Mouse (Mus musculus): Measurements from ENCODE around the gene Trio. TPM values are rescaled to one million over a fixed set of nuclear protein-coding genes. Genes with fewer than 3 reads are reported as not detected.
A peak's percentile ranks its signal among the peaks of the same experiment; 100 is the strongest.

The Trio gene
- total and polyA plus RNA-seq, 3 experiments = 37.0 to 62.9 (median 44.5) TPM

- DNase-seq = no peak
Observed at GRCm38 (mm10) chr15:27944898-27945297, 80.8 kb downstream of the Trio start.

- DNase-seq = peak; percentile 55
Observed at GRCm38 (mm10) chr15:27943486-27944195, 82.0 kb downstream of the Trio start.

GRCm38 (mm10) chr15:27942148-27942847, 83.3 kb downstream of the Trio start:
- DNase-seq = peak; percentile 57

GRCm38 (mm10) chr15:27941441-27941840, 84.2 kb downstream of the Trio start:
- DNase-seq = no peak

- no peak for DNase-seq
Observed at GRCm38 (mm10) chr15:27941020-27941419, 84.6 kb downstream of the Trio start.

- DNase-seq = no peak
Observed at GRCm38 (mm10) chr15:27940032-27940431, 85.6 kb downstream of the Trio start.

- DNase-seq = no peak
Observed at GRCm38 (mm10) chr15:27938886-27939285, 86.8 kb downstream of the Trio start.

- DNase-seq = no peak
Observed at GRCm38 (mm10) chr15:27937861-27938833, 87.5 kb downstream of the Trio start.

GRCm38 (mm10) chr15:27937003-27937860, 88.4 kb downstream of the Trio start:
- DNase-seq = peak; percentile 70

- DNase-seq = no peak
Observed at GRCm38 (mm10) chr15:27935772-27936746, 89.6 kb downstream of the Trio start.

- DNase-seq = no peak
Observed at GRCm38 (mm10) chr15:27933270-27933669, 92.4 kb downstream of the Trio start.

GRCm38 (mm10) chr15:27931891-27932290, 93.8 kb downstream of the Trio start:
- DNase-seq = no peak

GRCm38 (mm10) chr15:27931459-27931858, 94.2 kb downstream of the Trio start:
- no peak for DNase-seq

- DNase-seq = no peak
Observed at GRCm38 (mm10) chr15:27927614-27928013, 98.0 kb downstream of the Trio start.

GRCm38 (mm10) chr15:27926941-27927340, 98.7 kb downstream of the Trio start:
- DNase-seq = no peak

GRCm38 (mm10) chr15:27926450-27926849, 99.2 kb downstream of the Trio start:
- DNase-seq = no peak

- no peak for DNase-seq
Observed at GRCm38 (mm10) chr15:27925865-27926264, 99.8 kb downstream of the Trio start.

- DNase-seq = no peak
Observed at GRCm38 (mm10) chr15:27925004-27925635, 100.5 kb downstream of the Trio start.

GRCm38 (mm10) chr15:27923987-27924341, 101.7 kb downstream of the Trio start:
- no peak for DNase-seq
